Mouse (Mus musculus) stomach, embryonic 14.5 days (tissue): ENCODE data around the gene Cstf1. TPM values are rescaled to one million over a fixed set of nuclear protein-coding genes. Genes with fewer than 3 reads are reported as not detected.

Experiments used
- ATAC-seq: fragments of 200-750 bp; cut with Nextera tagmentation; 2 replicates; pipeline ENCODE4 v1.8.0; 2017; ENCODE audit warnings: low read depth, moderate TSS enrichment; ENCODE audit not compliant: insufficient number of reproducible peaks, insufficient read depth, low FRiP score
- H3K27ac ChIP-seq: fragments of 300-500 bp; sonication (generic); 2 replicates; pipeline ENCODE4 v1.5.1; 2014; ENCODE audit warnings: mild to moderate bottlenecking, low read length, moderate library complexity, mixed read lengths
- H3K27me3 ChIP-seq: fragments of 300-500 bp; sonication (generic); 2 replicates; pipeline ENCODE4 v1.6.1; 2014; ENCODE audit warnings: low read length, control low read depth, mixed read lengths; ENCODE audit not compliant: control insufficient read depth, insufficient read depth
- H3K36me3 ChIP-seq: fragments of 300-500 bp; sonication (generic); 2 replicates; pipeline ENCODE4 v1.6.1; 2014; ENCODE audit warnings: mild to moderate bottlenecking, control low read depth, low read length, moderate library complexity, mixed read lengths; ENCODE audit not compliant: control insufficient read depth, insufficient read depth
- H3K4me1 ChIP-seq: fragments of 300-500 bp; sonication (generic); 2 replicates; pipeline ENCODE4 v1.6.1; 2014; ENCODE audit warnings: low read length, control low read depth, mixed read lengths; ENCODE audit not compliant: control insufficient read depth, insufficient read depth
- H3K4me2 ChIP-seq: fragments of 300-500 bp; sonication (generic); replicated peaks from 2 replicates; pipeline ENCODE4 v1.6.1; 2014; ENCODE audit warnings: low read depth, low read length, control low read depth
- H3K4me3 ChIP-seq: fragments of 300-500 bp; sonication (generic); 2 replicates; pipeline ENCODE4 v1.5.1; 2014; ENCODE audit warnings: low read depth, low read length, control low read depth
- H3K9ac ChIP-seq: fragments of 300-500 bp; sonication (generic); replicated peaks from 2 replicates; pipeline ENCODE4 v1.6.1; 2014; ENCODE audit warnings: low read depth, mild to moderate bottlenecking, control low read depth, low read length, moderate library complexity, mixed read lengths
- H3K9me3 ChIP-seq: fragments of 300-500 bp; sonication (generic); 2 replicates; pipeline ENCODE4 v1.6.1; 2016; ENCODE audit warnings: low read depth, low read length, control low read depth; ENCODE audit not compliant: control insufficient read depth
- whole genome bisulfite sequencing: fragments of 180-500 bp; shearing (Covaris S2); extraction: QIAGEN DNeasy Blood & Tissue Kit; methylation state at CpG from one replicate; pipeline ENCODE4 v1.1.7; 2014; 5-methylcytosine and 5-hydroxymethylcytosine counted together
- polyA plus RNA-seq: library from polyadenylated mRNA; unstranded; fragments of >200 nt; fragmentation: Nextera tagmentation; extraction: Ambion mirVana; gene quantifications from 2 replicates; pipeline ENCODE4 v1.2.1, GENCODE M21; 2014

The Cstf1 gene
- polyA plus RNA-seq, 1 experiment from 2014 or later, result 40.0 TPM

DNA sequence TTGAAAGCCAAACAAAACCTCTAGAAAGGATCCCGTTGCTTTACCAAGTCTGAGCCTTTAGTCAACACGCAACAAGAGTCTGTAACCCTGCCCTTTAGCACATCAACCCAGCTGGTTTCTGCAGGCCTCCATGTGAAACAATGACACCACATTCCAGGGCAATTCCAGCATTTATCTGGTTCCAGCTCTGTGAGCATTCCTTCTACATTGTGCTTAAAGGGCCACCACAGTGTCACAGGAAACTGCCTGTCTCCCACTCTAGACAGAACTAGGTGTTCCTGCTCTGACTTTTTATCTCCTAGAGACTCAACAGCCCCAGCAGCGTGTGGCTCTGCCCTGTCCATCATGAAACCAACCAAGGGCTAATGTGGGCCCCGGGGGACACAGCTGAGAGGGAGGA, 42.8 kb downstream of the Cstf1 start:
- H3K4me1 ChIP-seq, result peaks cover 13% of the 10 kb centered on the region; the same call in 1 of the 2 replicates
- H3K4me3 ChIP-seq, result no peak overlapping the region
- no peak overlapping the region for H3K4me2 ChIP-seq
- ATAC-seq, result no peak; the same call in 1 of the 2 replicates
- no peak overlapping the region; the same call in 1 of the 2 replicates for H3K27ac ChIP-seq
- 12% methylated on average over 4 of the region's 4 CpGs for WGBS
- no peaks in the 10 kb centered on the region for H3K27me3 ChIP-seq
- no peak overlapping the region for H3K9ac ChIP-seq
- no peaks in the 10 kb centered on the region for H3K36me3 ChIP-seq
- no peaks in the 10 kb centered on the region for H3K9me3 ChIP-seq

DNA sequence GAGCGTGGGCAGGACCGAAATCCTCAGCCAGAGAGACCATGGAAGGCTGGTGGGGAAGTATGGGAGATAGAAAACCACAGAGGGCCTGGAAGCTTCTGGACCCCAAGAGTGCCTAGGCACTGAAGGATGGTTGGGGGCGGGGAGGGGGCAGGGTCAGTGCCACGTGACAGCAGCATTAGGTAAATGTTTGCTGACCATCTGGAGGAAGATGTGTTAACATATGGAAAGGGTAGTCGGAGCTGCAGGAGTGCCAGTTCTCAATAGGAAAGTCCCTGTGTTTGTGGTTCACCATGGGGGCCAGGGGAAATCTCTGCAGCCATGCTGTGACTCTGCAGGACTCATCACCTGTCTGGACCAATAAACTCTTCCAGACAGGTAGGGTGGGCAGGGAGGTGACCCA, 43.4 kb downstream of the Cstf1 start:
- Histone ChIP-seq H3K4me2 (no peak overlapping the region), H3K27me3 (no peaks in the 10 kb centered on the region), H3K4me3 (no peak overlapping the region), H3K36me3 (no peaks in the 10 kb centered on the region), H3K4me1 (peaks cover 13% of the 10 kb centered on the region; the same call in 1 of the 2 replicates), H3K27ac (no peak overlapping the region), H3K9ac (no peak overlapping the region), H3K9me3 (no peaks in the 10 kb centered on the region)
- WGBS, result 42% methylated on average over 5 of the region's 5 CpGs
- ATAC-seq, result no peak

DNA sequence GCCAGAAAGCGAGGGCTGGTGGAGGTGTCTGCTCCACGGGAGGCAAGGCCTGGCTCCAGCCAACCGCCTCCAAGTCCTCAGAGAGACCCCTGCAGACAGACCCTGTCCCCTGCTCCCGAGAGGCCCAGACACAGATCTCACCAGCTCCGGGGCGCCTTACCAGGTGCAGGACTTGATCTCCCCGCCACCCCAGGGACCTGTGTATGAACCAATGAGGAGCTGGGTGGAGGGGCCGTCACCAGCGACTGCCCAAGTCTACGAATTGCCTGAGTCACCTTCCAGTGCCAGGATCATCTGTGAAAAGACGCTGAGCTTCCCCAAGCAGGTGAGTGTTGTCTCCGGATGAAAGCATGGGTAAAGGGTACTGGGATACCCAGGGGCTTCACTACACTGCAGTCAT, 45.7 kb downstream of the Cstf1 start:
- peaks cover 13% of the 10 kb centered on the region; the same call in 1 of the 2 replicates for H3K4me1 ChIP-seq
- no peak for ATAC-seq
- no peak overlapping the region for H3K9ac ChIP-seq
- no peaks in the 10 kb centered on the region for H3K27me3 ChIP-seq
- no peak overlapping the region for H3K27ac ChIP-seq
- no peak overlapping the region for H3K4me2 ChIP-seq
- no peaks in the 10 kb centered on the region for H3K36me3 ChIP-seq
- no peak overlapping the region for H3K4me3 ChIP-seq
- H3K9me3 ChIP-seq, result no peaks in the 10 kb centered on the region
- 62% methylated on average over 12 of the region's 12 CpGs for WGBS

DNA sequence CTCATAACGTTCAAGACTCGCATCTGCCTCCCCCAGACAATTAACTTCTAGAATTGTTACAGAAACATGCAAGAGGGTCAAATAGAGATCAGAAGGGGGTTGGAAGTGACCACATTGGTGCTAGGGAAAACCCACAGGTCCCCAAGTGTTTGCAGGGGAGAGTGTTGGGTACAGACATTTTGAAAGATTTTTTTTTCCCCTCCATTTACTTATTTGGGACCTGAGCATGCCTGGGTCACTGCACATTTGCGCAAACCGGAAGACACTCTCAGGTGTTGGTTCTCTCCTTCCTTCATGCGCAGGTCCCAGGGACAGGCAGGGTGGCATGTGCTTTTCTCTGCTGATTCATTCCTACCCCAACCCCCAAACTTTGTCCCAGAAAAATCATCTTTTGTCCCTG, 46.4 kb downstream of the Cstf1 start:
- H3K9ac ChIP-seq, result no peak overlapping the region
- H3K27ac ChIP-seq, result no peak overlapping the region
- H3K27me3 ChIP-seq, result no peaks in the 10 kb centered on the region
- H3K4me2 ChIP-seq, result no peak overlapping the region
- WGBS, result 83% methylated on average over 5 of the region's 5 CpGs
- no peaks in the 10 kb centered on the region for H3K9me3 ChIP-seq
- ATAC-seq, result no peak
- H3K4me1 ChIP-seq, result peaks cover 13% of the 10 kb centered on the region; the same call in 1 of the 2 replicates
- no peak overlapping the region for H3K4me3 ChIP-seq
- H3K36me3 ChIP-seq, result no peaks in the 10 kb centered on the region

DNA sequence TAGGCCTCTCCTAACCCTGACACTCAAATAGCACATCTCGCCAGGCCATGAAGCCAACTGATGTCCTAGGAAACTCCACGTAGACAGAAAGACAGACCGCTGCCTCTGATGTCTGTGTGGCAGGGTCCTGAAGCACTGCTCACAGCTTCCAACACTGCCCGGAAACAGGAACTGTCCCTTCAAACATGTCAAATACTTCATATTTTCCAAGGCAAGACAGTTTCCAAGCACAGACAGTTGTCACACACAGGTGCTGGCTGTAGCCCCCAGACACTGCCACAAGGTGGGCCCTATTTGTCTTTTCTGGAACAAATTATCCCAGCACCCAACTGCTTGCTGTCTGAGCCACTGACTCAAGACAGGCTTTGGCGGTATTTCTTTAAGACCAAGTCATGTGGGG, 47.7 kb downstream of the Cstf1 start:
- no peaks in the 10 kb centered on the region for H3K36me3 ChIP-seq
- no peak for ATAC-seq
- H3K27ac ChIP-seq, result no peak overlapping the region
- WGBS, result 88% methylated on average over 5 of the region's 5 CpGs
- peaks cover 7% of the 10 kb centered on the region; the same call in 1 of the 2 replicates for H3K4me1 ChIP-seq
- H3K4me2 ChIP-seq, result no peak overlapping the region
- no peaks in the 10 kb centered on the region for H3K9me3 ChIP-seq
- H3K4me3 ChIP-seq, result no peak overlapping the region
- H3K27me3 ChIP-seq, result no peaks in the 10 kb centered on the region
- H3K9ac ChIP-seq, result no peak overlapping the region

DNA sequence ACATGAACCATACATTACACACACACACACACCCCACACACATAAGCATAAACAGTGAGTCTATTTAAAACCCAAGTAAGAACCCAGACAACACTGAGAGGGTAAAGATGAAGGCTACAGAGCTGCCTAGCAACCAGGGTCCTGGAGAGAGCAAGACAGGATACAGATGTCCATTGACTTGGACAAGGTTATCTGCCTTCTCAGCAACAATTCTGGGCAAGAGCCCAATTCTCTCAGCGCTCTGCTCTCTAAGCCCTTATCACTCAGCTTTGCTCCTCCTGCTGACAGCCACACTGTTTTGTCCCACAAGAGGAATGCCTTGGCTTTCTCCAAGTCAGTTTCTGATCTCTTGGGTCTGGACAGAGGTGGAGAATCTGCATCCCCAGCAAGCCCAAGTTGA, 60.1 kb downstream of the Cstf1 start:
- Histone ChIP-seq H3K36me3 (no peaks in the 10 kb centered on the region), H3K27ac (no peak overlapping the region), H3K9me3 (no peaks in the 10 kb centered on the region), H3K9ac (no peak overlapping the region), H3K4me1 (no peaks in the 10 kb centered on the region), H3K4me2 (no peak overlapping the region), H3K27me3 (no peaks in the 10 kb centered on the region), H3K4me3 (no peak overlapping the region)
- 52% methylated on average over 1 of the region's 1 CpGs for WGBS
- no peak; the same call in 1 of the 2 replicates for ATAC-seq

Other genes starting within 250 kb of the Cstf1 start
- not detected in 2 replicates for gene Mc3r, start 122.2 kb upstream of the Cstf1 start, polyA plus RNA-seq
- 10.7 and 11.2 TPM in 2 replicates for gene Fam210b, start 25.1 kb upstream of the Cstf1 start, polyA plus RNA-seq
- gene Aurka, start 146 bp upstream of the Cstf1 start, polyA plus RNA-seq, result 104 and 111 TPM in 2 replicates
- 0.13 and 0.32 TPM in 2 replicates for gene Cass4, start 23.1 kb downstream of the Cstf1 start, polyA plus RNA-seq
- gene Rtf2, start 69.9 kb downstream of the Cstf1 start, polyA plus RNA-seq, result 74.1 and 74.4 TPM in 2 replicates
- gene Gcnt7, start 87.9 kb downstream of the Cstf1 start, polyA plus RNA-seq, result 1.3 and 1.6 TPM in 2 replicates
- gene Fam209, start 101.8 kb downstream of the Cstf1 start, polyA plus RNA-seq, result 0.64 TPM in 2 replicates
- gene Tfap2c, start 178.9 kb downstream of the Cstf1 start, polyA plus RNA-seq, result 5.6 TPM in 2 replicates